Mouse (Mus musculus): ENCODE results near the gene Gm21987.

DNA sequence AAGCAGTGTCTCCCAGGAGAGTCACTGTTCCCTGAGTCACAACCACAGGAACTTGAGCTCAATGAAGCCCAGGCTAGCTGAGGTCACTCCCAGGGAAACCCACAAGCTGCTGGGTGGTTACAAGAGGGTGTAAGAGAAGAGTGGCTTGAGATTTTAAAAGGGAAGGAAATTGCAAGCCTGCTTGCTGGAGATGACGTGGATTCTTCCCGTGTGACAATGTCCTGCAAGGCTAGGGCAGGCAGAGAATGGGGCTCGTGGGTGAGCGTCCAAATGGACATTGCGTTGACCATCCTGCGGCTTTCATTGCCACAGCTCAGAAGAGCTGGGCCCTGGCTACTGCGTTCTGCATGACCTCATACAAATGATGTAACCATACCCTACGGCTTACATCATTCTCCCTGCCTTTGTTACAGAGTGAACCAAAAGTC lies 47.4 kb downstream of the Gm21987 start:
- TF ChIP-seq CTCF (IDR thresholded peaks at IDR 0.05 in 2 of 3, conservative IDR thresholded peaks at IDR 0.05 in 1 of 3; ENCODE audit: control insufficient read depth in 1 of 3, insufficient read depth in 1 of 3, low read depth in 2 of 3, low read length in 3 of 3, poor library complexity in 1 of 3, severe bottlenecking in 1 of 3) (no peak), UBTF (IDR thresholded peaks at IDR 0.05; ENCODE audit: borderline replicate concordance, insufficient read depth, low read depth, low read length) (no peak), POLR2A (IDR thresholded peaks at IDR 0.05; ENCODE audit: control insufficient read depth in 1 of 2, insufficient read depth in 1 of 2, low read depth in 1 of 2, low read length in 2 of 2, poor library complexity in 1 of 2) (no peak), ZMIZ1 (IDR thresholded peaks at IDR 0.05; ENCODE audit: low read depth, low read length) (no peak), MYB (IDR thresholded peaks at IDR 0.05; ENCODE audit: low read depth, low read length) (no peak), MAFK (IDR thresholded peaks at IDR 0.05; ENCODE audit: borderline replicate concordance, low read depth, low read length) (no peak), EP300 (IDR thresholded peaks at IDR 0.05; ENCODE audit: low read depth in 1 of 2, low read length in 2 of 2) (no peak), ETS1 (IDR thresholded peaks at IDR 0.05; ENCODE audit: low read depth, low read length) (no peak)

Data from MEL (cell line).